Comparison of ENCODE assay signal across 18 mouse cellular contexts in the genomic region with DNA sequence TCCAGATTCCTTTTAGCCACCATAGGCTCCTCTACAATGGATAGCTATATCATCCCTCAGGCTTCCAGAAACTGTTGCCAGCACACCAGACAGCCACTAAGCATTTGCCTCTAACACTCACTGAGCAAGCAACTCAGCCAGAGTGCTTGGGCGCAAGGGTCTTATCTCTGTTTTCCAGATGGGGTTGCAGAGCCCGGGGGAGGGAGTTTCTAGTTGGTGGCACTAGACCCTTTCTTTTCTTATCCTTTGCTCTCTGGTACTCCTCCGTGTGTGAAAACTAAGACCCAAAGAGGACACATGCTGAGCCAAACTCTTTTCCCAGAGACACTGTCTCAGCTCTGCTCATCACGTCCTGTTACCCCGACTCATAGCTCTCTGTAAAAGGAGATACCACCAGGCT. TPM values are rescaled to one million over a fixed set of nuclear protein-coding genes. Genes with fewer than 3 reads are reported as not detected.
A peak's percentile ranks its signal among the peaks of the same experiment; 100 is the strongest.
DNase-seq lines count a peak whose midpoint lies in the region; ATAC-seq and TF ChIP-seq lines count a peak whose summit lies in the region.
"Had no signal": no experiment of that assay in that cellular context is flagged by ENCODE, and none has a peak within 500 bp of the region (broad histone marks: within the 10 kb centered on the region; RNA-seq: fewer than 3 reads in every experiment).

No protein-coding gene starts in this region.

- peak; percentile 35; the same call in 1 of the 2 replicates for ATAC-seq in kidney, embryonic 15.5 days (replicated peaks; ENCODE audit: low FRiP score)
- no peak for ATAC-seq in CD4-positive, CD25-positive, alpha-beta regulatory T cell, adult 4 months

- no peak overlapping the region for H3K4me2 ChIP-seq in kidney, embryonic 15.5 days
- H3K4me2 ChIP-seq: forebrain, embryonic 12.5 days; hindbrain, embryonic 12.5 days; limb, embryonic 13.5 days had no signal

- H3K36me3 ChIP-seq in kidney, embryonic 15.5 days: no peaks in the 10 kb centered on the region
- H3K36me3 ChIP-seq in spleen, adult 2 months (ENCODE audit: control insufficient read depth, insufficient read depth, low read length): no peaks in the 10 kb centered on the region
- H3K36me3 ChIP-seq: forebrain, embryonic 12.5 days; hindbrain, embryonic 12.5 days; limb, embryonic 13.5 days had no signal

- H3K27ac ChIP-seq in kidney, embryonic 15.5 days: no peak overlapping the region
- peak overlapping the region; percentile 53; the same call in 1 of the 2 replicates for H3K27ac ChIP-seq in spleen, adult 2 months (ENCODE audit: insufficient read depth, low read length)
- H3K27ac ChIP-seq in cerebellum, adult 2 months (ENCODE audit: insufficient read depth, low read length): no peak overlapping the region
- H3K27ac ChIP-seq: forebrain, embryonic 12.5 days; heart, adult 2 months; hindbrain, embryonic 12.5 days; left cerebral cortex, adult 2 months; limb, embryonic 13.5 days had no signal

- H3K4me1 ChIP-seq in kidney, embryonic 15.5 days: 0 out of 2 replicates have a peak, but pooled peaks cover 3% of the 10 kb centered on the region
- no peaks in the 10 kb centered on the region for H3K4me1 ChIP-seq in spleen, adult 2 months (ENCODE audit: control insufficient read depth, insufficient read depth, insufficient read length)
- no peaks in the 10 kb centered on the region for H3K4me1 ChIP-seq in cerebellum, adult 2 months (ENCODE audit: control insufficient read depth, insufficient read depth, low read length)
- H3K4me1 ChIP-seq: forebrain, embryonic 12.5 days; hindbrain, embryonic 12.5 days had no signal

- intact Hi-C loops in left cerebral cortex, postnatal 4 days (cut with DNase I): no loop called here

- H3K27me3 ChIP-seq in kidney, embryonic 15.5 days: no peaks in the 10 kb centered on the region
- no peaks in the 10 kb centered on the region for H3K27me3 ChIP-seq in spleen, adult 2 months (ENCODE audit: control insufficient read depth, insufficient read depth, low read length)
- H3K27me3 ChIP-seq in cerebellum, adult 2 months (ENCODE audit: control insufficient read depth, insufficient read depth, low read length): no peaks in the 10 kb centered on the region
- H3K27me3 ChIP-seq: forebrain, embryonic 12.5 days; hindbrain, embryonic 12.5 days; limb, embryonic 13.5 days had no signal

- no peaks in the 10 kb centered on the region for H3K9me3 ChIP-seq in kidney, embryonic 15.5 days (replicated peaks)
- H3K9me3 ChIP-seq: forebrain, embryonic 12.5 days; hindbrain, embryonic 12.5 days; limb, embryonic 13.5 days had no signal

- no peak for TF ChIP-seq CTCF in spleen, adult 2 months (IDR thresholded peaks at IDR 0.05; ENCODE audit: extremely low read depth, insufficient read depth, insufficient read length, insufficient replicate concordance)
- no peak for TF ChIP-seq CTCF in cerebellum, adult 2 months (IDR thresholded peaks at IDR 0.05; ENCODE audit: borderline replicate concordance, insufficient read depth, low read depth, low read length)

- TF ChIP-seq POLR2A in spleen, adult 2 months (IDR thresholded peaks at IDR 0.05; ENCODE audit: low read depth, low read length): no peak
- TF ChIP-seq POLR2A in cerebellum, adult 2 months (IDR thresholded peaks at IDR 0.05; ENCODE audit: borderline replicate concordance, insufficient read depth, low read length): no peak

- no peak overlapping the region for H3K9ac ChIP-seq in kidney, embryonic 15.5 days
- H3K9ac ChIP-seq: forebrain, embryonic 12.5 days; hindbrain, embryonic 12.5 days; limb, embryonic 13.5 days had no signal

- 79% methylated on average over 5 of the region's 5 CpGs for WGBS in kidney, embryonic 15.5 days
- 78% methylated on average over 5 of the region's 5 CpGs for WGBS in spleen, adult 2 months
- WGBS in cerebellum, adult 2 months: 65% methylated on average over 5 of the region's 5 CpGs

- no peak overlapping the region for H3K4me3 ChIP-seq in kidney, embryonic 15.5 days (replicated peaks)
- H3K4me3 ChIP-seq in spleen, adult 2 months (ENCODE audit: extremely low read depth, insufficient read depth, insufficient read length): no peak overlapping the region
- H3K4me3 ChIP-seq in cerebellum, adult 2 months (replicated peaks; ENCODE audit: insufficient read depth, low read depth, low read length): no peak overlapping the region
- H3K4me3 ChIP-seq: forebrain, embryonic 12.5 days; heart, adult 2 months; hindbrain, embryonic 12.5 days; left cerebral cortex, adult 2 months; limb, embryonic 13.5 days had no signal

- no peak for DNase-seq in kidney, postnatal 10 days
- DNase-seq in c-Kit-negative CD71-positive TER-119-positive erythroid progenitor cells, embryonic 14.5 days (ENCODE audit: low read depth, low spot score): peak; percentile 74
- DNase-seq in liver: peak; percentile 89
- DNase-seq in spleen, adult 2 months (ENCODE audit: low read depth in 1 of 2, low spot score in 2 of 2): no peak
- DNase-seq in cerebellum, adult 2 months: no peak
- DNase-seq in left cerebral cortex, postnatal 4 days: no peak
- DNase-seq: cerebellum, postnatal 25 days; heart, adult 2 months; kidney, adult 8-10 months; midbrain, embryonic 14.5 days had no signal

RNA-seq across cellular contexts. Expression of a gene that starts 16.5 kb away (rescaled TPM):
- not detected in 2 replicates for polyA plus RNA-seq in kidney, embryonic 15.5 days (2015; fragmentation: Nextera tagmentation; extraction: Ambion mirVana)
- polyA plus RNA-seq in spleen, adult 2 months (2012; rRNA removed): not detected in 2 replicates
- polyA plus RNA-seq in cerebellum, adult 2 months (2012; rRNA removed): not detected in 2 replicates
- not detected for total RNA-seq in left cerebral cortex, postnatal 4 days (2021)
- not detected for polyA plus RNA-seq in CD4-positive, CD25-positive, alpha-beta regulatory T cell, adult 4 months (2017; shearing (Covaris generic))
- total RNA-seq: heart, adult 2 months; layer of hippocampus, adult 18-20 months; left cerebral cortex, adult 2 months had no signal
- polyA plus RNA-seq: embryonic facial prominence, embryonic 11.5 days; forebrain, embryonic 12.5 days; heart, adult 2 months; hindbrain, embryonic 12.5 days; midbrain, embryonic 14.5 days had no signal

RNA-seq across cellular contexts. Expression of a gene that starts 27.2 kb away (rescaled TPM):
- polyA plus RNA-seq in kidney, embryonic 15.5 days (2015; fragmentation: Nextera tagmentation; extraction: Ambion mirVana): 29.7 and 31.7 TPM in 2 replicates
- 19.7 and 22.0 TPM in 2 replicates for polyA plus RNA-seq in spleen, adult 2 months (2012; rRNA removed)
- polyA plus RNA-seq in cerebellum, adult 2 months (2012; rRNA removed): 30.6 and 31.4 TPM in 2 replicates
- 10 to 100 TPM; 24.1 to 24.9 TPM for total RNA-seq in left cerebral cortex, postnatal 4 days (2021)
- polyA plus RNA-seq in CD4-positive, CD25-positive, alpha-beta regulatory T cell, adult 4 months (2017; shearing (Covaris generic)): 10 to 100 TPM; 14.5 to 15.7 TPM

RNA-seq across cellular contexts. Expression of a gene that starts 27.4 kb away (rescaled TPM):
- 3.0 and 3.2 TPM in 2 replicates for polyA plus RNA-seq in kidney, embryonic 15.5 days (2015; fragmentation: Nextera tagmentation; extraction: Ambion mirVana)
- 0.07 and 0.21 TPM in 2 replicates for polyA plus RNA-seq in spleen, adult 2 months (2012; rRNA removed)
- polyA plus RNA-seq in cerebellum, adult 2 months (2012; rRNA removed): 0.20 and 0.21 TPM in 2 replicates
- total RNA-seq in left cerebral cortex, postnatal 4 days (2021): 1 to 10 TPM; 1.3 to 1.8 TPM
- polyA plus RNA-seq in CD4-positive, CD25-positive, alpha-beta regulatory T cell, adult 4 months (2017; shearing (Covaris generic)): not detected
- total RNA-seq: heart, adult 2 months had no signal
- polyA plus RNA-seq: heart, adult 2 months had no signal

RNA-seq across cellular contexts. Expression of a gene that starts 55.9 kb away (rescaled TPM):
- polyA plus RNA-seq in kidney, embryonic 15.5 days (2015; fragmentation: Nextera tagmentation; extraction: Ambion mirVana): 32.3 and 38.7 TPM in 2 replicates
- polyA plus RNA-seq in spleen, adult 2 months (2012; rRNA removed): 4.6 and 5.4 TPM in 2 replicates
- 12.2 and 14.4 TPM in 2 replicates for polyA plus RNA-seq in cerebellum, adult 2 months (2012; rRNA removed)
- total RNA-seq in left cerebral cortex, postnatal 4 days (2021): 10 to 100 TPM; 25.5 to 29.9 TPM
- 10 to 100 TPM in 1 of 2 experiments, 1 to 10 TPM in 1; 9.2 to 12.7 TPM for polyA plus RNA-seq in CD4-positive, CD25-positive, alpha-beta regulatory T cell, adult 4 months (2017; shearing (Covaris generic))

RNA-seq across cellular contexts. Expression of a gene that starts 56.2 kb away (rescaled TPM):
- polyA plus RNA-seq in kidney, embryonic 15.5 days (2015; fragmentation: Nextera tagmentation; extraction: Ambion mirVana): 338 and 368 TPM in 2 replicates
- 53.3 and 59.0 TPM in 2 replicates for polyA plus RNA-seq in spleen, adult 2 months (2012; rRNA removed)
- polyA plus RNA-seq in cerebellum, adult 2 months (2012; rRNA removed): 148 and 150 TPM in 2 replicates
- total RNA-seq in left cerebral cortex, postnatal 4 days (2021): 100 to 1,000 TPM; 249 TPM
- 100 to 1,000 TPM; 104 to 182 TPM for polyA plus RNA-seq in CD4-positive, CD25-positive, alpha-beta regulatory T cell, adult 4 months (2017; shearing (Covaris generic))

Comparison
In these comparisons a context has a peak if more than half of its experiments do, and no peak if none do; other contexts are left out.
1. DNase-seq: peak in c-Kit-negative CD71-positive TER-119-positive erythroid progenitor cells, embryonic 14.5 days (single experiment) and liver (single experiment); none in kidney, postnatal 10 days (single experiment), spleen, adult 2 months (0 of 2), cerebellum, adult 2 months (0 of 2) and left cerebral cortex, postnatal 4 days (single experiment).